8 mouse cellular contexts compared by ENCODE assay signal in genomic region chr3:105899394-105900147, GRCm38 (mm10). TPM values are rescaled to one million over a fixed set of nuclear protein-coding genes. Genes with fewer than 3 reads are reported as not detected.
DNase-seq lines count a peak whose midpoint lies in the region; ATAC-seq and TF ChIP-seq lines count a peak whose summit lies in the region.

No protein-coding gene starts in this region.

- no peaks in the 10 kb centered on the region for H3K36me3 ChIP-seq in intestine, postnatal 0 days (ENCODE audit: control insufficient read depth, insufficient read depth)
- H3K36me3 ChIP-seq in midbrain, embryonic 10.5 days = no peaks in the 10 kb centered on the region

- no peak overlapping the region for H3K27ac ChIP-seq in intestine, postnatal 0 days (ENCODE audit: low read depth, low read length)
- no peak overlapping the region for H3K27ac ChIP-seq in midbrain, embryonic 10.5 days (replicated peaks)

- ATAC-seq in granulocyte monocyte progenitor cell, adult 5-6 weeks (replicated peaks; ENCODE audit: poor library complexity, severe bottlenecking) = peak; percentile 20
- 0 out of 2 replicates have a peak, but pooled peaks have one; percentile 17 for ATAC-seq in intestine, postnatal 0 days

- H3K4me3 ChIP-seq in intestine, postnatal 0 days (ENCODE audit: low read depth, low read length) = no peak overlapping the region
- H3K4me3 ChIP-seq in midbrain, embryonic 10.5 days = no peak overlapping the region

- DNase-seq in adrenal gland, adult 8-10 months = peak; percentile 68
- peak; percentile 76 for DNase-seq in embryo, embryonic 11.5 days (ENCODE audit: low read depth, low spot score)
- peak; percentile 79 for DNase-seq in left cerebral cortex, postnatal 36 days (ENCODE audit: low spot score in 2 of 2)
- DNase-seq in midbrain, embryonic 10.5 days (ENCODE audit: low spot score) = peak; percentile 81
- peak; percentile 83 for DNase-seq in right cerebral cortex, postnatal 4 days
- peak; percentile 75 to 84 for DNase-seq in urinary bladder, postnatal 4 days (ENCODE audit: low spot score in 2 of 2)

- no peak overlapping the region for H3K9ac ChIP-seq in intestine, postnatal 0 days (ENCODE audit: low read depth, low read length)

- H3K4me2 ChIP-seq in intestine, postnatal 0 days (replicated peaks; ENCODE audit: low read depth) = 0 out of 2 replicates have a peak overlapping the region, but pooled peaks have one; percentile 13

- WGBS in intestine, postnatal 0 days = 40% methylated on average over 8 of the region's 8 CpGs
- WGBS in midbrain, embryonic 10.5 days = 42% methylated on average over 8 of the region's 8 CpGs

- intact Hi-C loops in left cerebral cortex, postnatal 36 days (cut with DNase I) = loop anchor here (1.0 to 10.0 kb wide), 4 partner anchors 125 to 227 kb away; partner anchors contain the start of gene Ddx20

- H3K27me3 ChIP-seq in intestine, postnatal 0 days (replicated peaks; ENCODE audit: control insufficient read depth, insufficient read depth, low read length) = no peaks in the 10 kb centered on the region
- H3K27me3 ChIP-seq in midbrain, embryonic 10.5 days (ENCODE audit: low read depth, poor library complexity, severe bottlenecking) = peaks cover 5% of the 10 kb centered on the region; the same call in 1 of the 2 replicates

- no peaks in the 10 kb centered on the region for H3K4me1 ChIP-seq in intestine, postnatal 0 days (replicated peaks; ENCODE audit: control insufficient read depth, insufficient read depth, low read length)
- H3K4me1 ChIP-seq in midbrain, embryonic 10.5 days = no peaks in the 10 kb centered on the region

- H3K9me3 ChIP-seq in intestine, postnatal 0 days (ENCODE audit: control insufficient read depth) = no peaks in the 10 kb centered on the region
- H3K9me3 ChIP-seq in midbrain, embryonic 10.5 days (replicated peaks) = no peaks in the 10 kb centered on the region

- peak; percentile 95 for TF ChIP-seq CTCF in intestine, postnatal 0 days (IDR thresholded peaks at IDR 0.05; ENCODE audit: low read depth)

RNA-seq across cellular contexts. Expression of gene Tmigd3, which starts 28.9 kb away (rescaled TPM):
- total RNA-seq in adrenal gland, adult 8-10 months (2022) = not detected
- total RNA-seq in granulocyte monocyte progenitor cell, adult 5-6 weeks (2014; fragmentation: Nextera tagmentation) = 0.28 TPM in 1 of 2 replicates, not detected in the other
- not detected in 2 replicates for total RNA-seq in granulocyte monocyte progenitor cell, adult 5-6 weeks (2017)
- 0.44 and 0.48 TPM in 2 replicates for polyA plus RNA-seq in intestine, postnatal 0 days (2015; fragmentation: Nextera tagmentation; extraction: Ambion mirVana)
- total RNA-seq in left cerebral cortex, postnatal 36 days (2021) = not detected
- not detected in 2 replicates for polyA plus RNA-seq in midbrain, embryonic 10.5 days (2016; fragmentation: Nextera tagmentation; extraction: Ambion mirVana)

RNA-seq across cellular contexts. Expression of gene Adora3, which starts 28.9 kb away (rescaled TPM):
- under 1 TPM in 2 of 4 experiments, not detected in 2; 0.27 to 0.46 TPM for total RNA-seq in adrenal gland, adult 8-10 months (2022)
- 1.4 and 1.5 TPM in 2 replicates for total RNA-seq in granulocyte monocyte progenitor cell, adult 5-6 weeks (2014; fragmentation: Nextera tagmentation)
- 0.26 and 1.9 TPM in 2 replicates for total RNA-seq in granulocyte monocyte progenitor cell, adult 5-6 weeks (2017)
- polyA plus RNA-seq in intestine, postnatal 0 days (2015; fragmentation: Nextera tagmentation; extraction: Ambion mirVana) = 0.43 TPM in 2 replicates
- 1 to 10 TPM in 1 of 2 experiments, under 1 TPM in 1; 0.81 to 1.3 TPM for total RNA-seq in left cerebral cortex, postnatal 36 days (2021)
- polyA plus RNA-seq in midbrain, embryonic 10.5 days (2016; fragmentation: Nextera tagmentation; extraction: Ambion mirVana) = 0.11 TPM in 1 of 2 replicates, not detected in the other

RNA-seq across cellular contexts. Expression of gene I830077J02Rik, which starts 32.9 kb away (rescaled TPM):
- total RNA-seq in adrenal gland, adult 8-10 months (2022) = 1 to 10 TPM in 3 of 4 experiments, under 1 TPM in 1; 0.24 to 1.7 (median 1.2) TPM
- 29.2 and 45.0 TPM in 2 replicates for total RNA-seq in granulocyte monocyte progenitor cell, adult 5-6 weeks (2014; fragmentation: Nextera tagmentation)
- total RNA-seq in granulocyte monocyte progenitor cell, adult 5-6 weeks (2017) = 22.2 and 22.4 TPM in 2 replicates
- 0.89 and 1.7 TPM in 2 replicates for polyA plus RNA-seq in intestine, postnatal 0 days (2015; fragmentation: Nextera tagmentation; extraction: Ambion mirVana)
- total RNA-seq in left cerebral cortex, postnatal 36 days (2021) = 1 to 10 TPM; 1.4 to 1.8 TPM
- polyA plus RNA-seq in midbrain, embryonic 10.5 days (2016; fragmentation: Nextera tagmentation; extraction: Ambion mirVana) = 0.66 and 0.90 TPM in 2 replicates

RNA-seq across cellular contexts. Expression of gene Wdr77, which starts 59.6 kb away (rescaled TPM):
- 10 to 100 TPM; 64.5 to 75.9 (median 73.4) TPM for total RNA-seq in adrenal gland, adult 8-10 months (2022)
- total RNA-seq in granulocyte monocyte progenitor cell, adult 5-6 weeks (2014; fragmentation: Nextera tagmentation) = 75.6 and 98.5 TPM in 2 replicates
- 35.9 and 49.0 TPM in 2 replicates for total RNA-seq in granulocyte monocyte progenitor cell, adult 5-6 weeks (2017)
- 33.1 and 33.4 TPM in 2 replicates for polyA plus RNA-seq in intestine, postnatal 0 days (2015; fragmentation: Nextera tagmentation; extraction: Ambion mirVana)
- total RNA-seq in left cerebral cortex, postnatal 36 days (2021) = 10 to 100 TPM; 46.9 to 50.7 TPM
- polyA plus RNA-seq in midbrain, embryonic 10.5 days (2016; fragmentation: Nextera tagmentation; extraction: Ambion mirVana) = 166 and 188 TPM in 2 replicates

Comparison
In these comparisons a context has a peak if more than half of its experiments do, and no peak if none do; other contexts are left out.
1. RNA of gene I830077J02Rik, which starts 32.9 kb away (total RNA-seq): 22.2 to 45.0 TPM in granulocyte monocyte progenitor cell, adult 5-6 weeks; 1.4 to 1.8 TPM in left cerebral cortex, postnatal 36 days and 0.24 to 1.7 TPM in adrenal gland, adult 8-10 months; every median in the first group is over 4 times any median in the second.
2. Peak in every context shown above with its lines, with median percentiles within 50 percentile points of each other: DNase-seq.